Mouse (Mus musculus) lung, postnatal 0 days (tissue): ENCODE results near the gene St3gal3.

Experiments
- CTCF ChIP-seq: IDR thresholded peaks from 2 replicates; pipeline ENCODE4 v1.5.1; 2016; ENCODE audit warnings: antibody characterized with exemption, mild to moderate bottlenecking
- EP300 ChIP-seq: IDR thresholded peaks from 2 replicates; pipeline ENCODE4 v1.6.1; 2016; ENCODE audit warnings: antibody characterized with exemption, mild to moderate bottlenecking, control low read depth

GRCm38 (mm10) chr4:117936964-117937363, 197.8 kb downstream of the St3gal3 start:
- TF ChIP-seq EP300 (no peak), CTCF (peak; percentile 35; the same call in 1 of the 2 replicates)
